Mouse (Mus musculus) kidney, adult 8-10 months (tissue): Measurements from ENCODE around the gene Slc16a9.

ENCODE experiments used
- DNase-seq, 2 experiments: peaks; one replicate each; pipeline ENCODE4 v3.0.0; 2022

The Slc16a9 gene

GRCm38 (mm10) chr10:70305683-70306082 is 60.8 kb downstream of the Slc16a9 start:
- no peak for DNase-seq

GRCm38 (mm10) chr10:70309416-70309815 is 64.5 kb downstream of the Slc16a9 start:
- peak in 1 of 2 experiments; percentile 48 for DNase-seq

- DNase-seq = peak in 1 of 2 experiments; percentile 49
Observed at GRCm38 (mm10) chr10:70310646-70311045, 65.7 kb downstream of the Slc16a9 start.

GRCm38 (mm10) chr10:70315895-70316294 is 71.0 kb downstream of the Slc16a9 start:
- peak; percentile 53 to 61 for DNase-seq

- DNase-seq = no peak
Observed at GRCm38 (mm10) chr10:70316856-70317255, 72.0 kb downstream of the Slc16a9 start.

GRCm38 (mm10) chr10:70317394-70317965 is 72.6 kb downstream of the Slc16a9 start:
- DNase-seq = peak; percentile 52 to 54

- peak; percentile 51 to 58 for DNase-seq
Observed at GRCm38 (mm10) chr10:70318630-70319029, 73.7 kb downstream of the Slc16a9 start.

GRCm38 (mm10) chr10:70325518-70325917 is 80.6 kb downstream of the Slc16a9 start:
- DNase-seq = no peak

- DNase-seq = no peak
Observed at GRCm38 (mm10) chr10:70327331-70327730, 82.4 kb downstream of the Slc16a9 start.

GRCm38 (mm10) chr10:70328139-70328538 is 83.2 kb downstream of the Slc16a9 start:
- no peak for DNase-seq
